Mouse (Mus musculus): ENCODE data around the gene Klhdc3. TPM values are rescaled to one million over a fixed set of nuclear protein-coding genes. Genes with fewer than 3 reads are reported as not detected.
A peak's percentile ranks its signal among the peaks of the same experiment; 100 is the strongest.

The Klhdc3 gene
- polyA plus RNA-seq, 1 experiment from 2014 or later: 73.7 TPM

GRCm38 (mm10) chr17:46650232-46651031 is 30.3 kb downstream of the Klhdc3 start, which contains the start of gene Cul7:
TSS of gene Cul7 (plus strand) at chr17:46650337.
- Histone ChIP-seq H3K9me3 (ENCODE audit: control insufficient read depth, low read length) (no peaks in the 10 kb centered on the region), H3K4me2 (replicated peaks; ENCODE audit: low read depth) (peak within 1 kb of the TSS; percentile 85), H3K9ac (ENCODE audit: low read length) (peak within 1 kb of the TSS; percentile 86), H3K27ac (replicated peaks) (peak within 1 kb of the TSS; percentile 96), H3K27me3 (ENCODE audit: control insufficient read depth, insufficient read depth, low read length) (no peaks in the 10 kb centered on the region), H3K36me3 (ENCODE audit: control insufficient read depth, insufficient read depth, low read length) (peaks cover 12% of the 10 kb centered on the region), H3K4me3 (ENCODE audit: low read depth, low read length) (peak within 1 kb of the TSS; percentile 75), H3K4me1 (replicated peaks; ENCODE audit: control insufficient read depth, insufficient read depth) (peaks cover 3% of the 10 kb centered on the region)
- WGBS: under 1% methylated on average over 51 of the region's 58 CpGs
- TF ChIP-seq CTCF (IDR thresholded peaks at IDR 0.05; ENCODE audit: low read depth) (no peak; the same call in 1 of the 2 replicates), EP300 (optimal IDR thresholded peaks at IDR 0.05) (peak; percentile 77)
- peak; percentile 93 for DNase-seq (ENCODE audit: low spot score)
- ATAC-seq (ENCODE audit: low FRiP score, low TSS enrichment): peak; percentile 89

GRCm38 (mm10) chr17:46649811-46650210 is 30.9 kb downstream of the Klhdc3 start:
- WGBS: 33% methylated on average over 15 of the region's 15 CpGs
- H3K4me3 ChIP-seq (ENCODE audit: low read depth, low read length): peak overlapping the region; percentile 75
- H3K27ac ChIP-seq (replicated peaks): peak overlapping the region; percentile 96
- peaks cover 10% of the 10 kb centered on the region for H3K36me3 ChIP-seq (ENCODE audit: control insufficient read depth, insufficient read depth, low read length)
- no peaks in the 10 kb centered on the region for H3K27me3 ChIP-seq (ENCODE audit: control insufficient read depth, insufficient read depth, low read length)
- H3K9me3 ChIP-seq (ENCODE audit: control insufficient read depth, low read length): no peaks in the 10 kb centered on the region
- peak overlapping the region; percentile 85 for H3K4me2 ChIP-seq (replicated peaks; ENCODE audit: low read depth)
- DNase-seq (ENCODE audit: low spot score) (no peak), ATAC-seq (ENCODE audit: low FRiP score, low TSS enrichment) (no peak)
- peak overlapping the region; percentile 86 for H3K9ac ChIP-seq (ENCODE audit: low read length)
- TF ChIP-seq EP300 (optimal IDR thresholded peaks at IDR 0.05): no peak
- TF ChIP-seq CTCF (IDR thresholded peaks at IDR 0.05; ENCODE audit: low read depth): no peak
- H3K4me1 ChIP-seq (replicated peaks; ENCODE audit: control insufficient read depth, insufficient read depth): peaks cover 3% of the 10 kb centered on the region

DNA sequence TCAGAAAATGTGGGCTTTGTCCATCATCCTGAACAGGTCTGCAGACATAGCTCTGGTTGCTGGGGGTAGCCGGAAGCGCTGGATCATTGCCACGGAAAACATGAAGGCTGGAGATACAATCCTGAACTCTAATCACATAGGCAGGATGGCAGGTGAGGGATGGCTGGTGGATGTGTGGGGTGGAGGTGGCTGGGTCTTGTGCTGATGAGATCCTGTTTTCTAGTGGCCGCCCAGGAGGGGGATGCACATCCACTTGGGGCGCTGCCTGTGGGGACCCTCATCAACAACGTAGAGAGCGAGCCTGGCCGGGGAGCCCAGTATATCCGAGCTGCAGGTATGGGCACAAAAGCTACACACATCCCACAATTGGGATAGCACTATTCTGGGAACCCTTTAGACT is 32.3 kb downstream of the Klhdc3 start:
- H3K9me3 ChIP-seq (ENCODE audit: control insufficient read depth, low read length): no peaks in the 10 kb centered on the region
- no peak for ATAC-seq (ENCODE audit: low FRiP score, low TSS enrichment)
- peaks cover 3% of the 10 kb centered on the region for H3K4me1 ChIP-seq (replicated peaks; ENCODE audit: control insufficient read depth, insufficient read depth)

GRCm38 (mm10) chr17:46647279-46647678 is 33.4 kb downstream of the Klhdc3 start:
- WGBS: 87% methylated on average over 7 of the region's 7 CpGs
- H3K9ac ChIP-seq (ENCODE audit: low read length): no peak overlapping the region

More for the DNA sequence above, 32.3 kb downstream of the Klhdc3 start:
- H3K27me3 ChIP-seq (ENCODE audit: control insufficient read depth, insufficient read depth, low read length): no peaks in the 10 kb centered on the region
- DNase-seq (ENCODE audit: low spot score): no peak
- no peak for TF ChIP-seq CTCF (IDR thresholded peaks at IDR 0.05; ENCODE audit: low read depth)
- no peak for TF ChIP-seq EP300 (optimal IDR thresholded peaks at IDR 0.05)
- H3K27ac ChIP-seq (replicated peaks): no peak overlapping the region
- 93% methylated on average over 9 of the region's 9 CpGs for WGBS
- no peak overlapping the region for H3K4me2 ChIP-seq (replicated peaks; ENCODE audit: low read depth)
- H3K36me3 ChIP-seq (ENCODE audit: control insufficient read depth, insufficient read depth, low read length): no peaks in the 10 kb centered on the region; the same call in 1 of the 2 replicates
- H3K4me3 ChIP-seq (ENCODE audit: low read depth, low read length): no peak overlapping the region
- no peak overlapping the region for H3K9ac ChIP-seq (ENCODE audit: low read length)

DNA sequence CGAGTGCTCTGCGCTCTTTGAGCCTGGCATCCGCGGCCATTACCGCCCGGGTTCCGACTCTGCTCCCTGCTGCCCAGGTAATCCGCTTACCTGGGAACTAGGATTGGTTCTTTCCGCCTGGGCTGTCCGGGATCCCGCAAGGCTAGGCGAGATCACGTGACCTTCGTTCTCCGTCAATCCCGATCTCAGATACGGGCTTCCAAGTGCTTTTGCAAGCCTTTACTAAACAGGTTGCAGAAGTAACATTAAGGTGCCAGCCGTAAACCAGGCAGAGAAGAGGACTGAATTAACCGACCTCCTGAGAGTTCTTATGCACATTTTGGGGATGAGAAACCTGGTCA is 34.4 kb downstream of the Klhdc3 start:
- no peak for DNase-seq (ENCODE audit: low spot score)

More at GRCm38 (mm10) chr17:46647279-46647678, 33.4 kb downstream of the Klhdc3 start:
- Histone ChIP-seq H3K4me3 (ENCODE audit: low read depth, low read length) (no peak overlapping the region), H3K27me3 (ENCODE audit: control insufficient read depth, insufficient read depth, low read length) (no peaks in the 10 kb centered on the region), H3K9me3 (ENCODE audit: control insufficient read depth, low read length) (no peaks in the 10 kb centered on the region), H3K36me3 (ENCODE audit: control insufficient read depth, insufficient read depth, low read length) (0 out of 2 replicates have a peak, but pooled peaks cover 2% of the 10 kb centered on the region), H3K27ac (replicated peaks) (no peak overlapping the region), H3K4me2 (replicated peaks; ENCODE audit: low read depth) (no peak overlapping the region), H3K4me1 (replicated peaks; ENCODE audit: control insufficient read depth, insufficient read depth) (peaks cover 3% of the 10 kb centered on the region)
- TF ChIP-seq CTCF (IDR thresholded peaks at IDR 0.05; ENCODE audit: low read depth) (no peak), EP300 (optimal IDR thresholded peaks at IDR 0.05) (no peak)
- DNase-seq (ENCODE audit: low spot score) (no peak), ATAC-seq (ENCODE audit: low FRiP score, low TSS enrichment) (no peak)

More for the DNA sequence above, 34.4 kb downstream of the Klhdc3 start:
- Histone ChIP-seq H3K36me3 (ENCODE audit: control insufficient read depth, insufficient read depth, low read length) (peaks cover 7% of the 10 kb centered on the region; the same call in 1 of the 2 replicates), H3K4me3 (ENCODE audit: low read depth, low read length) (peak overlapping the region; percentile 60), H3K9ac (ENCODE audit: low read length) (peak overlapping the region; percentile 69), H3K27ac (replicated peaks) (peak overlapping the region; percentile 73), H3K27me3 (ENCODE audit: control insufficient read depth, insufficient read depth, low read length) (no peaks in the 10 kb centered on the region), H3K4me1 (replicated peaks; ENCODE audit: control insufficient read depth, insufficient read depth) (no peaks in the 10 kb centered on the region), H3K9me3 (ENCODE audit: control insufficient read depth, low read length) (no peaks in the 10 kb centered on the region), H3K4me2 (replicated peaks; ENCODE audit: low read depth) (peak overlapping the region; percentile 88)
- no peak; the same call in 1 of the 2 replicates for ATAC-seq (ENCODE audit: low FRiP score, low TSS enrichment)
- WGBS: under 1% methylated on average over 19 of the region's 19 CpGs
- TF ChIP-seq EP300 (optimal IDR thresholded peaks at IDR 0.05): no peak
- TF ChIP-seq CTCF (IDR thresholded peaks at IDR 0.05; ENCODE audit: low read depth): peak; percentile 18; the same call in 1 of the 2 replicates

Data from stomach, postnatal 0 days (tissue).